Mouse (Mus musculus): ENCODE measurements at regions not wholly inside any gene's neighbourhood (a gene's known extent, or its start where the extent isn't known, plus 50 kb on each side); places are given as distances from the start of the nearest gene placed in this dataset.

DNA sequence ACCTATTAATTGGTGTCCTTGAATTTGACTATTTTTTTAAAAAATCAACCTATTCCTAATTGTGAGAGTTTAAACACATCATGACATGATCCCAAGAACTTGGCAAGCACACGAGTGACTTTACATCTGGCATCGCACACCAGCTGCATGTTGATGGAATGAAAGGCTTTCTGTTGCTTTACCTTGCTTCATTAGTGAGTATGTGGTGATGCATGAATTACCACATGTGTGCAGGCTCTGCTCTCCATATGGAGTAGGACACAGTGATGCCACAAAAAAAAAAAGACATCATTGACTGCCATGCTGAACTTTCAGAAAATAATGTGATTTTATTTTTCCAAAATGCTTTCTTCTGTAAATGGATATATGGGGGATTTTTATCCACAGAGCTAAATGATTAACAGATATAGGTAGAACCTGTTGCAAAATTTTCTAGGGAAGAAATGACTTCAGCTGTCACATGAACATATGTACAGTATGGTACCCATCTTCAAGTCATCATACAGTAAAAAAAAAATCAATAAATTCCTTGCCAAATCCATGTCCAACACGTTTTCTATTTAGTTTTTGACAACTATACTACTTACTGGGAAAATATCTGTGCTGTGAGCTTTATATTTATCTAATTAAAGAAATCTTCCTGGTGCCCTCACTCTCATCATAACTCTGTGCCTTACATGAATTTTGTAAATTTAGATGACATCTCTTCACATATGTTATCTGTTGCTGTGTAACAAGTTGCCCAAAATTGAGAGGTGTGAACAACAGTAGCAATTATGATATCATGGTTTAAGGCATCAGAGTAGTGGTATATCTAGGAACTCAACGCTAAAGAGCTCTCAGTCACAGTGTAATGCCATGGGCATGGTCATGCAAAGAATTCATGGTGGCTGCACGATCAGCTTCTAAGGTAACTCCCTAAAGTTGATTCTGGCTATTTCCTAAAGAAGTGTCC, 84.0 kb upstream of the Arrdc3 start:
- no peak for DNase-seq
- intact Hi-C loops (cut with DNase I), result no loop called here

GRCm38 (mm10) chr13:80806172-80806571, 77.0 kb upstream of the Arrdc3 start:
- DNase-seq, result peak; percentile 19 to 44
- intact Hi-C loops (cut with DNase I), result no loop called here

GRCm38 (mm10) chr13:80827037-80827471, 56.1 kb upstream of the Arrdc3 start:
- no peak for DNase-seq
- intact Hi-C loops (cut with DNase I), result no loop called here

All from heart, postnatal 10 days (tissue).